Mouse (Mus musculus) CD4-positive, CD25-positive, alpha-beta regulatory T cell, adult 4 months (primary cell): Measurements from ENCODE around the gene Tmem132c. TPM values are rescaled to one million over a fixed set of nuclear protein-coding genes. Genes with fewer than 3 reads are reported as not detected.

Experiments used
- ATAC-seq: one replicate; pipeline ENCODE4 v1.8.0; 2017
- polyA plus RNA-seq, 2 experiments: library from polyadenylated mRNA; unstranded; fragments of 100-300 nt; shearing (Covaris generic); gene quantifications; one replicate each; pipeline ENCODE4 v1.2.1; 2017

The Tmem132c gene
- polyA plus RNA-seq, 2 experiments from 2014 or later: not detected

DNA sequence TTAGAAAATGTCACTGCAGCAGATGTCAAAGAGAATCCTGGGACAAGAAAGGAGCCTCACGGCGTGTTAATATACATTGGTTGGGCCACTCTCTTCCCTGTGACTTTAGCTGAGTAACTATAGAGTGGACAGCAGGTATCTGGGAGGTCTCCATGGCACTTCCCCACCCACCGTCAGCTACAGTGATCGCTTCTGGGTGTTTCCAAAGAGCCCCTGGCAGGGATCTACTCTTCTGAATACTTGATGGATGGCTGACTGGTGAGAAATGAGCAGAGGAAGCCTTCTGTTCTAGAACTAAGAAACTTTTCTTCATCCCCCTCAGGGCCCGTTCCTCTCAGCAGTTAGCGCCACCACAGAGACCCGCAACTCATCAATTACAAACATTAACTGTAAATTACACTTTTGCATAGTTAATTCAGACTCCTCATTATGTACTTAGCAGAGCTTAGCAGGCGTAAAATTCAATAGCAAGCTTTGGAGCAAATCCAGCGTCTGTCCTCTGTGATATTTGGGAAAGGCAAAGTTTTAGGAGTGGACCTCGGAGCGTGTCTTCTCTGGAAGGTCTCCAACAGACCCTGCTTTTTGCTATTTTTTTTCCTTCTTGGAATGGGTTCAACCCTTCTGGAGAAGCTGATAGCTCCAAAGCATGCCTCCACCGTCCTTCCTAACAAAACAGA is 257.7 kb downstream of the Tmem132c start:
- ATAC-seq: no peak

DNA sequence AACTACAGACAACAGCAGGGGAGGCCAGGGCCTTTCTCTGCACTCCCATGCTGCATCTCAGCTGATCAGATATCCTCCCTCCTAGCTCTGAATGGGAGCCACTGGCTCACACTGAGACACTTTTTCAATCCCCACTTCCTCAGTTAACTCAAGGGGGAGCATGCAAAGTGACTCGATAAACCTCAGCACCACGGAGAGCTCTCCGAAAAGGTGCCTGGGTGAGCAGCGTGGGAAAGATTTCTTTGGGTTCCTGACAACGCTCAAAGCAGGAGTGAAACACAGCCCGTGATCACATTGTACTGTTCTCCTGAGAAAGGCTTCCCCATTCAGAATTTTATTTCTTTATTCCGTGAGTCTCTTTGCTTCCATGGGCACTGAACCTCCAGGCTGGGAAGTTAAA is 261.2 kb downstream of the Tmem132c start:
- ATAC-seq: no peak

DNA sequence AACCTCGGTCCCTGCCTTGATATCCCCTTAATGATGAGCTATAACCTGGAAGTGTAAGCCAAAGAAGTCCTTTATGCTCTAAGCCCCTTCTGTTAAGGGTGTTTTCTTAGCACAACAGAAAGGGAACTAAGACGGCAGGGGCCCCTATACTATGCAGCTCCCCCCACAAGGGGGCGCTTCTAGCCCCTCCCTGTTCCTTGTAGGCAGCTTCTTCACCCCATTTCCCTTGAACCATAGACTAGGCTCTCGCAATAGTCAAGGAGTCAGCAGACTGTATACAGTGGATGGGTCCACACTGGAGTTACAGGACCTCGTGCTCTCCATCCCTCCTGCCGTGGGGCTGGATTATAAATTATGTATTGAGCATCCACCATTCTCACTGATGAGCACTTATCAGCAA is 264.1 kb downstream of the Tmem132c start:
- no peak for ATAC-seq

DNA sequence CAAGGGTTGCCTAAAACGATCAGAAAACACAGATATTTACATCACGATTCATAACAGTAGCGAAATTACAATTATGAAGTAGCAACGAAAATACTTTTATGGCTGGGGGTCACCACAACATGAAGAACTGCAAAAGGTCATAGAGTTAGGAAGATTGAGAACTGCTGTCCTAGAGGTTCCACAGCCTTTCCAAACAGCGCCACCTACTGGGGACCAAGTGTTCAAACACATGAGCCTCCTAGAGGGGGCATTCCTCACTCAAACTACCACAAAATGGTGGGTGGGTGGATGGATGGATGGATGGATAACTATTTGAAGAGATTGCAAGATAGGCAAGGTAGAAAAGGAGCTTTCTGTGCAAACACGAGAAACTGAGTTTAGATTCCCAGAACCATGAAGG is 270.0 kb downstream of the Tmem132c start:
- no peak for ATAC-seq

DNA sequence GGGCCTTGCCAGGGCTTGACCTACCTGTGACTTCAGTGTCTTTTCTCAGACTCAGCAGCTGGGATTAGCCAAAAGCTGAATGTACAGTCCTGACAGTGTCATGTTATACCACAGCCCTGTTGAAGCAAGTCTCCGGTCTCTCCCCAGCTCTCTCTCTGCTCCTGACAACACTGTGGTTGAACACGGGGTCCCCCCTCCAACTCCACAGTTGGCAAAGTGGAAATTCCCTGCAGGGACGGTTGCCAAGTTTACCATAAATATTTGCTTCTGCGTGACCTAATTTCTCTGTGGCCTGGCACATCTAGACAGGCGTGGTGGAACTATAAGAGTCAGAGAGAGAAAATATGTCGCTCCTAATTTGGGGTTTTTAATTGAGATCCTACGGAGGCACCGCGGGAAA is 274.4 kb downstream of the Tmem132c start:
- no peak for ATAC-seq

DNA sequence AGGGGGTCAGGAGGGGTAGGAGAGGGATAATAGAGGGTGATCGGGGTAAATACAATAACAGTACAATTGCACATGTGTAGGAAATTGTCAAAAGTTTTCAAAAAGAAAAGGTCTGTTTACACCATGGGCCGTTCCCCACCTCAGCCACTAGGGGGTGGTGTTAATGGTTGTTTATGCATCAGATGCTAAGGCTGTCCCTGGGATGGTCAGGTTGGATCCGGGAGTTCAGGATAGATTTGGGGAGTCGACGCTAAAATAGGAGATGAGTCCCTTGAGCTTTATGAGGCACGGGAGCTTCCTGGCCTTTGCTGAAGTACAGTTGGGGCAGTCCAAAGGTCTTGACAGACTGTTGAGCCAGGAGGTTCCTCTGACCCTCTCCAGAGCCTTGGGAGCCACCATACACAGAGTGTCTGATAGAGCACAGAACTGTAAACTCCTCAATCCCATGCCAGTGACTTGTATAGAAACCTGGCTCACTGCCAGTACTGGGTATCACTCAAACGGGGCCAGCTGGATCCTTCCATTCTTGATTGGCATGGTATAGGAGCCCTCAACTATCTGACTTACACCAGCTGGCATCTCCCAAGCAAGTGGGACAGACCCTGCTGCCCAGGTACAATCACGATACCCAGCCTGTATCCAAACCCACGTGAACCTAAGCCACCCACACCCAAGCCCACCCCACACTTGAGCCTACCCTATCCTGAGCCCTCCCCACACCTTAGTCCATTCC is 281.3 kb downstream of the Tmem132c start:
- ATAC-seq: no peak

DNA sequence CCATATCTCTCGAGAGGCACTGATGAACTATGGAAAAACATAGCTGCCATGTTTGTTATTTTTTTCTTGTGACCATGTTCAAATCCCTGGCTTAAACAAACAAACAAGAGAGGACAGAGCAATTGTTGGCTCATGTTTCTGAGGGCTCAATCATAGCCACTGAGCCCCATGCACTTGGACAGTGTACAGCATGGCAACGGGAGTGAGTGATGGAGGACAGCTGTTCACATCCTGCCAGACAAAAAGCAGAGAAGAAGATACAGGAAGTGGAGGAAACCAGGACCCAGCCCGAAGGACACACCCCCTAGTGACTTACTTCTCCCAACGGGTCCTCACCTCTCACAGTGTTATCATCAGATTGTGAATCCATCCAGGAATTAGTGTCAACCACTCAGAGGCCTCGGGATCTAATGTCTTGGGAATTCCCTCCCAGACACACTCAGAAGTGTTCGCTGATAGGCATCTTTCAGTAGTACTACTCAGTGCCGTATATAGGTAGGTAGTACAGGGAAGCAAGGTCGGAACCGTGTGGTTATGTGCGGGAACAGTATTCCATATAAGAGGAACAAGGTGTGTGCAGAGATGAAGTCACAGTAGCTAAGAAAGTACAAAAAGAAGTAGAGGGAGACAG is 285.9 kb downstream of the Tmem132c start:
- no peak for ATAC-seq

DNA sequence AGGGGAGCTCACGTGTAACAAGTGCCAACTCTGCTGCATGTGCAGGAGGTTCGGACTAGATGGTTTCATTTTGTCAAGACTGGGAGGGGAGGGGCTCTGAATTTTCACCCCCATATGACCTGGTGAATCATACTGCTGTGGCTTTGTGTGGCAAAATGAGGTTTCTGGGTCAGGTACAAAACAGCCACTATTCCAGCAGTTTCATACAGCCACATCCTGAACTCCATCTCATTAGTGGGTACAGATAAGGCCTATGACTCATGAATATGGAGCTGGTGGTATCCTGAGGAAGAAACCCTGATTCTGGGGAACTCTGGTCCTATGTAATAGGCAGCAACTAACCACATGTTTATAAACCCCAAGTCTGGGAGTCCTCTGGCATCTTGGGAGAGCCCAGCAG is 295.9 kb downstream of the Tmem132c start:
- no peak for ATAC-seq

DNA sequence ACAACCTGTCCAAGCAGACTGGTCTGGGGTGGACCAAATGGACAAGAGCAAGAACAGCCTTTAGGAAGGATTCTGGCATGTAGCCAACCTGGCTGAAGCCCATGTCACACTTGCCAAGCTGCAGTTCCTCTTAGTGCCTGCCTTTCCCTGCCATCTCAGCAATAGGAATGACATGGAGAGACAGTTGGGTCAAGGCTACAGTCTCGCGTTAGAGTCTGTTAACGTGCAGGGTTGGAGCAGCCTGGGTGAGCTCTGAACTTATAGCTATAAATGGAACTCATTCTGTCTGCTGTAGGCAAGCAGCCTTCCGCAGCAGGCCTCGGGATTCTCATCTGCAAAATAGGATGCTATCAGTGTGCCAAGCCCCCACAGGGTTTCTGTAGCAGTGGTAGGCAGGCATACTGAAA is 305.0 kb downstream of the Tmem132c start:
- no peak for ATAC-seq

DNA sequence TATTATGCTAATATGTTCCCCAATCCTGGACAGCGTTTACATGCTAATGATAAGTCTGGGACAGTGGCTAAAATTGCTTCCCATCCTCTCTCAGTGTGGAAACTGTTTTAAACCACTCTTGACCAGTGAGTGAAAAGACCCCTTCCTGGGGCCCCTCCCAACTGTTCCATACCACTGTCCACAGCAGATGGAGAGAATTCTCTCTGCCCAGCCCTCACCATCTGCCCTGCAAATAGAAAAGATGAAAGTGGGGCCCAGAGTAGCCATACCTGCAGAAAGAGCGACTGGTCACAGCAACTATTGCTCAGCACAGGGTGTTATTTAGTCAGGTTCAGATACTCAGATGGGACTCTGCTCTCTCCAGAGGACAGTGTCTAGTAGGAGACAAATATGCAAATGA is 306.5 kb downstream of the Tmem132c start:
- ATAC-seq: no peak

DNA sequence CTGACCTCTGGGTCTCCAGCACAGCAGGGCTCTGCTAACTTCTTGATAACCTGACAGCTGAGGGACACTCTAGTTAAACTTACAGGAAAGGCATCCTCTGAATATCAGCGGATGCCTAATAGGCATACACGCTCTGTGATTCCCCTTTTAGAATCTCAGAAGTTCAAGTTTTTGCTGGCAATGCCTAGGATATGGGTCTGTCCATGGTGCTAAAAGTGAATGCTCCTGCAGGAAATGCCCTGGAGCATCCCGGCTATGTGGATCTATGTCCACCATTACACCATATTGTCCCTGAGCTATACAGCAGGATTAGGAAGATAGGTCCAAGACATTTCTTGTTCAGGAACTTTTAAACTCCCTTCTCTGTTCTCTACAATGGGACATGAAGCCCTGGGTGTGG is 319.5 kb downstream of the Tmem132c start:
- ATAC-seq: no peak

DNA sequence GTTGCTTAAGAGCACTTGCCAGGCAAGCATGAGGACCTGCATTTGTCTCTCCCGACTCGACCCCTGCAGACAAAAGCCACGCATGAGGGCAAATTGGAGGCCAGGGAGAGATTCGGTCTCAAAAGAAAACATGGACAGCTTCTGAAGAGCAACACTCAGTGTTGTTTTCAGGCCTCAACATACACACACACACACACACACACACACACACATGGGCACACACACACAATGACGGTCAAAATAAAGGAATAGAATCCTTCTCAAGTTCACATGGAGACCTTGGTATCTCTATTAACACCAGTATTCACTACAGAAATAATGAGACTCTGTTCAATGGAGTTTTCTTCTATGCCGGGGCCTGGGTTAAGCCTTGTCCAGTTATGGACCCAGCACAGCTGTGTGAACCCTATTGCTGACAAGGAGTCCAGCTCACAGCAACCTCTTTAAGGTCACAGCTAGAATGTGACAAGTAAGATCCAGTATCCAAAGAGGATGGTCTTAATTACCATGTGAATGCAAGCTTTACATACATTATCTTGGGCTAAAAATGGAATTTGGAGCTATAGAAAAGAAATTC is 325.6 kb downstream of the Tmem132c start:
- ATAC-seq: no peak

DNA sequence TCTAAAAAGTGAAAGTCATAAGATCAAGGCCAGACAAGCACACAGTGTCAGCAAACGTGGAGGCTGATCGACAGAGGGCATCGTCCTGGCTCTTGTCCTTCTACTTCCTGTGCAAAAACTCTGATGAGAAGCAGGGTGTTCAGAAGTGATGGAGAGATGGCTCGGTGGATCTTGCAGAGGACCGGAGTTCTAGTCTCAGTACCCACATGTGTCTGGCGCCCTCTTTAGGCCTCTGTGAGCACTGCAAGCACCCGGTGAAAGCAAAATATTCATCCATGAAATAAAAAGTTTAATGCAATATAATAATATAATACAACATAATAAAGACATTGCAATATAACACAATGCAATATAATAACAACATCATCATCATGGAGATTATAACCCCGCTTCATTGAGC is 335.8 kb downstream of the Tmem132c start:
- no peak for ATAC-seq

DNA sequence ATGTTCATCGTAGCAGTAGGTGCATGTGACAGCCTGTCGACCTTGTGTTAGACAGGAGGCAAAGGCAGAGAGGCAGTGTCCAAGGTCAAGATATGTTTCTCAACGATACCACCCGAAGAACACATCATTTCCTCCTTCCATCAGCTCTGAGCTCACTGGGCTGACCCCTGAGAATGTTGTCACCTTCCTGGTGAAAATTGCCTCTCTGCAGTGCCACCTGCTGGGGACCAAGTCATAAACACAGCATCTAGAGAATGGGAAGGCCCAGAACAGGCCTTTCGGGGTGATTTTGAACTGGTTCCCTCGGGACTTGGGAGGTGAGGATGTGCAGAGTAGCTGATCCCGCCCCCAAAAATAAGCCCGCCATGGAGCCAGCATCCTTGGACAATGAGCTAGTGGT is 342.1 kb downstream of the Tmem132c start:
- no peak for ATAC-seq

DNA sequence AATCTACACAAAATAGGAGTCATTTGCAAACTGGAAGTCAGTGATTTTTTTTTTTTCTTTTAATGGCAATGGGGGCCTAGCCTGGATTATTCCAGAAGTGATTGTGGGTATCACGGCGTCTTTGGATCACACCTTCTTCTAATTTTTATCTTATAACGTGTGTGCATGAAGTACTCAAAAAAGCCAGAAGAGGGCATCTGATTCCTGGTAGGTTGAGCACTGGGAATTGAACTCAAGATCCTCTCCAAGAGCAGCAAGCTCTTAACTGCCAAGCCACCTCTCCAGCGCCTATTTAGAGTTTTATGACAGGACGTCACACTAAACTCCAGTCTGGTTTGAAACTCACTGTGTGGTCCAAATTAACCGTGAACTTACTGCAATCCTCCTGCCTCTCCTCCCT is 346.2 kb downstream of the Tmem132c start:
- ATAC-seq: no peak

DNA sequence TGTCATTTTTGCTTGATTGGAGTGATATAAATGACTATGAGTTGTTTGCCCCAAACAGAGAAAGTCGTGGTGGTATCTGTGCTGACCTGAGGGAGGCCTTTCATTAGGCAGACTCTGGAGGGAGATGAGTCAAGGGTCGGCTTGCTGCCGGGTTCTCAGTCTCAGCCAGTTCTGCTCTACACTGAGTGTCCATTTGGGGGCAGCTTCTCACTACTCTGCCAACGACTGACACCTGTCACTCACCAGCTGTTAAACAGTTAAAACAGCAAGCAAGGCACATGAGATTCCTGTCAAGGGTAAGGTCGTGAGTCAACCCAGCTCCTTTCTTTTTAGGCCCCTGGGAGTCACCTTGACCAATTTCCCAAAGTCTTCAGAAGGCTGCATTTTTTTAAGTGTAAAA is 350.8 kb downstream of the Tmem132c start:
- no peak for ATAC-seq

DNA sequence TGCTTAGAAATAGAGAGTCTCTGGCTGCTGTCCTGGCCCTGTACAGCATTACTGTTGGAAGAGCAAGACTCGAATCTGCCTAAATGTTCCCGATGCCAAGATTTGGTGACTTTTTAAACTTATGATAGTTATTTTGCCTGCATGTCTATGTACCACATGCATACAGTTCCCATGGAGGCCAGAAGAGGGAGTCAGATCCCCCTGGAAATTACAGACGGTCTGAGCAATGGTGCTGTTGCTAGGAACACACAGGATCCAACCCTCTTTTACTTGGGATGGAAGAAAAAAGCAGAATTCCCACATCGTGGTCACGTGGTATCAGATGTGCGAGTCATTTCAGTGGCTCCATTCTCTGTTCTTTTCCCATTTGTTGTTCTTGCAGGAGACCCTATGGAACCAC is 351.2 kb downstream of the Tmem132c start:
- ATAC-seq: no peak

DNA sequence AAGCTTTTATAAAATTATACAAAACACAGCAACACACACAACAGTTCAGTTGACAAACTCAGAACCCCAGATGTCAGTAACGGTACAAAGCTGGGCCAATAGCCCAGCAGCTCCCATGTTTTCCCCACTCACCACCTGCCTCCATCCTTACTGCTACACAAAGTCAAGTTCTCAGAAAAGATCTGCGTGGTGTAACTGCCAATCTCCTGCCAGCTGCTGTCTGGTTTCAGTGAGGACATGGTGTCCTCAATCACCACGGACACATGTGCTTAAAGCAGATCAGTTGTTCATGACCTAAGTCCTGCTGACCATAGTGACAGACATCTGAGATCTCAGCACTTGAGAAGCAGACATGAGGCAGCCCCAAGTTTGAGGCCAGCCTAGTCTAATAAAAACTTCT is 354.1 kb downstream of the Tmem132c start:
- ATAC-seq: no peak

DNA sequence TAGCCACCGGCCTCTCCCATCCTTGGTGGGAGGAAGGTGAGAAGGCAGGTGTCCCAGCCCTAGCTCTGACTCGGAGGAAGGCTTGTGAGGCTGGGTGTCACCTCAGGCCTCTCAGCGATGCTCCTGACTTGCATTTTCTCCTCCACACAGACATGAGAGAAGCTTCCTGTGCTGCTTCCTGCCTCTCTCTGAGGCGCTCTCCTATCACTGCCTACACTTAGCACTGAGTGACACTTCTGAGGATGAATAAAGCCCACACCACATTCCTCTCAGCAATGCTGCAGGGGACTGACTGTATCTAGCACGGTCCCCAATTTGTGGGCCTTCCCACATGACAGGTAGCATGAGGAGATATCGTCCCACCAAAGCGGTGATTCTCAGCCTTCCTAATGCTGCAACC is 355.3 kb downstream of the Tmem132c start:
- ATAC-seq: no peak

DNA sequence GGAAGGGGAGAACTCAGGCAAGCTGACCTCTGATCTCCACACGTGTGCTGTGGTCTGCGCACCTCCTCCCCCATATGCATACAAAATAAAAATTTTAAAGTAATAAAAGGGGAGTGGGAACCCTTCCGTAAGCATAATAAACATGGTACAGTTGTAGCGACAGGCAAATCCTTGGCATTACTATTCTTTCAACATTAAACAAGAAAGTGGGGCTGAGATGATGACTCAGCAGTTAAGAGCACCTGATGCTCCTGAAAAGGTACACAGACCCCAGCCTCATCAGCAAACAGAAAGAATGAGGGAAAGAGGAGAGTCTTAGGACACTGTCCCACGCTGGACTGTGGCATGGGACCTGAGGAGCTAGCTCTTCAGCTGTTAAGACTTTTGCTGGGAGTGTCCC is 361.4 kb downstream of the Tmem132c start:
- ATAC-seq: no peak

DNA sequence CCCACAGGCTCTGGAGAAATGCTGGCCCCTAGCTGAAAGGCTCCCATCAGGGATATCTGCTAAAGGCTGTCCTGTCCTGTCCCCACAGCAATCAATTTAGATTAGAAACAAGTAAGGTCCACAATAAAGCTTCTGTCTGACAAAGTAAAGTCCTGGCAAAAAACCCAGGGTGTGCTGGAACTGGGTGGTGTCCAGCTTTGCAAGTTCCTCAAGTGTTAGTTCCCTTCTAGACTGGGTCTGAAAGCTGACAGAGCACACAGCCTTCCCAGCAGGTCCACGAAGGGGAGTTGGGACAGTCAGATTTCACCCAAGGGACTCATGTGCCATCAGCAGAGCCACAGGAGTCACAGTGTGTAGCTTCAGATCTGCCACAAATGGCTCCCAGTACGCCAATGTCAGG is 365.9 kb downstream of the Tmem132c start:
- no peak for ATAC-seq

DNA sequence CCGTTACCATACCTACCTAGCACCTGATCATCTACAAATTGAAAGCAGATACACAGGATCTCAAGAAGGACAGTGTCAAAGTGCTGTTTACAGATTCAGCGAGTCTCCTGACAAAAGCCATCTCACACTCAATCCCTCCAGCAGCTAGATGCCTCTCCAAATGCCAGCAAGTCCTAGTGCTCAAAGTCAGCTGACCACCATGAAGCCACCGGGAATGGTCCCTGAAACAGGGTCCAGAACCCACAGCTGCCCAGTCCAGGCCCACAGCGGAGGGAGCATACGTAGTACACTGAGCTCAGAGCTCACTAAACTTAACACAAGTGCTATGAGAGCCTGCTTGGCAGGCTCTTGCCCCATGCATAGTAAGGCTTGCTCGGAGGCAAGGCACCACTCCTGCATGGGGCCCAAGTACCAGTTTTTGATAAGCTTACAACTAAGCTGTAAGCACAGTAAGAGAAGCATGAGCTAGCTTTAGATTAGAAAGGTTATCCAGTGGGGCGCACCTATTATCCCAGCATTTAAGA is 367.6 kb downstream of the Tmem132c start:
- no peak for ATAC-seq

DNA sequence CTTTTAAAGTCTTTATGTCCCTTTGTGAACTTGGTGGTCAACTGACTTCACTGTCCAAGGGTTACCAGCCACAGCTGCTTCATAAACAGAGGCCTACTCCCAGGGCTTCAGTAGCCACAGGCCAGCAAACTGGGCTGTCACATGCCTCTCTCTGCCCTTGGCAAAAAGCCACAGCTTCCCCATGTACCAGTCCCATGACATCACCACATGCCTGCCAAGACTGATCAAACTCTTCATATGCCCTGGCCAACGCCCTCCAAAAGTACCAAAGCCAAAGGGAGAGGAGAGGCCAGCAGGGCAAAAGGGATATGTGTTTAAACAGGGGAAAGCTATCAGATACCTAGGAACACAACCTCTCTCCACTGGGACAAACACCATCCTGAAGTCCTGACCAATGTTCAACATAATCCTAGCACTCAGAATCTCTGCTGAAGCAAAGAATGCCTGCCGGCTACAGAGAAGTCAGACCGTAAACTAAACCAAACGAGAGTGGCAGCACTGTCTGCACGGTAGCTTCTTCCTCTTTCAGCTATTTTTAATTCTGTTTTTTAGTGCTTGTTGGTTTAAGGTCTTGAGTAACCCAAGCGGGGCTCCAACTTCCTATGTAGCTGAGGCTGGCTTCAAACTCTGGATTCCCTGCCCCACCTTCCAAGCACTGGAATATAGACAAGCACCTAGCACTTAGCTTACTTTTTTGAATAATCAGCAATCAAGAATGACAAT is 369.3 kb downstream of the Tmem132c start:
- ATAC-seq: no peak
